Mouse (Mus musculus) embryonic fibroblast, embryonic 13.5 days (primary cell): ENCODE measurements around the gene Ankrd10. TPM values are rescaled to one million over a fixed set of nuclear protein-coding genes. Genes with fewer than 3 reads are reported as not detected.

Source experiments
- H3K27ac ChIP-seq: 2 replicates; pipeline ENCODE4 v1.5.1; 2012; ENCODE audit warnings: low read length, control low read depth, inconsistent platforms; ENCODE audit not compliant: insufficient read depth
- H3K4me1 ChIP-seq: 2 replicates; pipeline ENCODE4 v1.6.1; 2011; ENCODE audit warnings: low read length; ENCODE audit not compliant: control insufficient read depth, insufficient read depth
- H3K4me3 ChIP-seq: 2 replicates; pipeline ENCODE4 v1.5.1; 2011; ENCODE audit warnings: mild to moderate bottlenecking, control low read depth, low read length; ENCODE audit not compliant: insufficient read depth
- CTCF ChIP-seq: IDR thresholded peaks from 2 replicates; pipeline ENCODE4 v1.5.1; 2011; ENCODE audit warnings: mild to moderate bottlenecking, control low read depth, low read length, moderate library complexity, borderline replicate concordance; ENCODE audit not compliant: insufficient read depth
- POLR2A ChIP-seq: IDR thresholded peaks from 2 replicates; pipeline ENCODE4 v1.6.1; 2011; ENCODE audit warnings: low read depth, mild to moderate bottlenecking, control low read depth, low read length, moderate library complexity
- polyA plus RNA-seq: library from polyadenylated mRNA; stranded (reverse); fragments of >200 nt; gene quantifications from 2 replicates; pipeline ENCODE4 v1.2.4, GENCODE M21; 2011; ENCODE audit warnings: low read depth; ENCODE audit not compliant: missing spikeins, insufficient read length

Ankrd10 gene
- polyA plus RNA-seq, 1 experiment: 39.4 TPM

DNA sequence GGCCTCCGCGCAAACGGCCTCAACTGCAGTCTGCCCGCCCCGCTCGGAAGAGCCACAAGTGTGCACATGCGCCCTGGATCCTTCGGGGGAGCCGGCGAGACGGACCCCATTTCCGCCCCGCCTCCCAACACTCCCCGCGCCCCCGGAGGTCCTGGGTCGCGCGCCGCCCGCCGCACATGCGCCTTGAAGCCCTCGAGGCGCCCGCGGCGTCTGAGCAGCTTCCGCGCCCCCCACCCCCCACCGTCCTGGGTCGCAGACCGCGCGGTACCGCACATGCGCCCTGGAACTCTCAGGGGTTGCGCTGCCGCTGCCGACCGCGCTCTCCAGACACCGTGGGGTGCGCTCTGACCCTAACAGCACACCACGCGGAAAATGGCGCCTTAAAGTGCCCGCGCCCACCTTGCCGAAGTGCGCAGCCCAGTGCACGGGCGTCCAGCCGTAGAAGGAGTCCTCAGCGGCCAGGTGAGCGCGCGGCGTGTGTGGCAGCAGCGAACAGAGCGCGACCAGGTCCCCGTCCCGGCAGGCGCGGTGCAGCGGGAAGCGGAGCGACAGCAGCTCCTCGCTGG is 462 bp downstream of the Ankrd10 start:
- peak overlapping the region; percentile 77 for H3K27ac ChIP-seq
- TF ChIP-seq CTCF: no peak
- TF ChIP-seq POLR2A: peak; percentile 31
- peak overlapping the region; percentile 98 for H3K4me3 ChIP-seq
- peaks cover 5% of the 10 kb centered on the region for H3K4me1 ChIP-seq

DNA sequence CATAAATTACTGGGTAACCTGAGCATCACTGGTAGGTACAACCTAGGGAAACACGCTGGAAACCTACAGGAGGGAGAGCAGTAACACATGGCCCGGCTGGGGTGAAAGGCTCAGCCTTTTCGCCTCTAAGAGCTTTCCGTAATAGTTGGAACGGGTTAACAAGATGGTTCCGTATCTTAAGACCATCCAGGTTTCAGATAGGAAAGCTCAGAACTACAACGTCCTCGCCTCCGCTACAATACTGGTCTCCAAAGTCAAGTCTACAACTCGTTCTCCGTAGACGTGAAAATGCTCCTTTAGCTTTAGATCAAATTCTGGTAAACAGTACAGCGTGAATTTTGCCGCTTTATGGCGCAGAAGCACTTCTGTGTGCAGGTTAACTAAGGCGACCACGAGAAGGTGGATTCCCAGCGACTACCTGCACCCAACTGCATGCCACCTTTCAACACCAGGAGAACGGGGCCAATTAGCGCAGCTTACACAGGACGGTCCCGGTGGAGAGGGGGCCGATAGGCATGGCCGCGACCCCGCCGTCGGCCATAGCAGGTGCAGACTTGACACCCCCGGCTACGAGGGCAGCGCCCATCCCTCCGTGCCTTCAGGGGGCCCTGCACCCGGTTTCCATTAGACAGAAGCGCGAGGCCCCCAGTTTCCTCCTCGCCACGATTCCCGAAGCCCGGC is 1.1 kb downstream of the Ankrd10 start:
- Histone ChIP-seq H3K4me3 (peak overlapping the region; percentile 98), H3K27ac (peak overlapping the region; percentile 15), H3K4me1 (peaks cover 5% of the 10 kb centered on the region)
- TF ChIP-seq CTCF: no peak
- TF ChIP-seq POLR2A: no peak

DNA sequence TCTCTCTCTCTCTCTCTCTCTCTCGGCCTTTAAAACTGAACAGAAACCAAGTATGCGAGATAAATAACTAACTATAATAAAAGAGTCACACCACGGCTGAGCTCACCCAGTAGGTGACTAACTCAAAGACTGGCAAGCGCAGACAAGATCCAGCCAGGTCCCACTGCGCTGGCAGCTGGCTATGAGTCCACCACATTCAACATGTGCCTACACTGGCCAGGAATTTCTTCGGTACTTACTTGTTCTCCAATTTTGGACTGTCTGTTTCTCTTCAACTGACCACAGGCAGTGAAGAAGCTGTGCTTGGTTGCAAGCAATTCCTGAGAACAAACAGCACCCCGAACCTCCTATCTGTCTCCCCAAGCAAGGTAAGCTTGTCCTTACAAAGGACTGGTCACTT is 2.1 kb downstream of the Ankrd10 start:
- H3K4me1 ChIP-seq: peaks cover 5% of the 10 kb centered on the region
- TF ChIP-seq POLR2A (no peak), CTCF (no peak)
- peak overlapping the region; percentile 98 for H3K4me3 ChIP-seq
- H3K27ac ChIP-seq: peak overlapping the region; percentile 41

DNA sequence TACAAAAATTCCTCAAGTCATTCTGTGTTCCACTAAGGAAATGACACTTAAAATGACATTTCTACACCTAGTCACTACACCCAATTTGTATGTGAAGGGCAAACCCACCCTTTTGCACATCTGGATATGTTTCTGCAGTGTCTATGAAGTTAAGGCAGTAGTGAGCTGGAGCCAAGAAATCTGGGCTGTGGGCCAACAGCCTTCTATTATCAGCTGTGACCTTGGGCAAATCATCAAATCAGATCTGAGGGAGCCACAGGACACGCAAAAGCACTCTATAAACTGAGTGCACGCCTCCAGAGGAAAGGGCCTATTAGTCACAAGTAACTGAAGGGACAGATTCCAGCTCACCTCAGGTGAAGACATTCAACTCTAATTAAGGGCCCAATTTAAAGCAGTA is 3.2 kb downstream of the Ankrd10 start:
- H3K27ac ChIP-seq: peak overlapping the region; percentile 14
- peaks cover 5% of the 10 kb centered on the region for H3K4me1 ChIP-seq
- TF ChIP-seq CTCF (no peak), POLR2A (no peak)
- H3K4me3 ChIP-seq: peak overlapping the region; percentile 27

DNA sequence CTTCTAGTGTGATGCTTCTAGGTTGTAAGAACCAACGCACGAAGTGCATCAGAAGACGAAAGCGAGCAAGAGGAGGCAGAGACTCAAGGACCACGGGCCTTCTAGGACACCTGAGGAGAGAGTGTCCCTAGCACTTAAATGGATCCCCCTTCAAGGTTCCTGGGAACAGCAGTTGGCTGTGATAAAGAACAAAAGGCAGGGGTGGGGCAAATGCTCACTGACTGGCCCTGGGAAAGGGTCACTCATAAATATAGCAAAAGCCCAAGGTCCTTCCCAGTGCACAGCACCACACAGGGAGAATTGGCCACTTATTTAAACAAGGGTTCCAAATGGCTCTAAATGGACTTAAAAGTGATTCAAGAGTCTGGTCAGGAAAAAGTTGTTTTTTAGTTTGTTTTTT is 6.4 kb downstream of the Ankrd10 start:
- Histone ChIP-seq H3K4me3 (no peak overlapping the region), H3K27ac (no peak overlapping the region), H3K4me1 (peaks cover 5% of the 10 kb centered on the region)
- no peak for TF ChIP-seq POLR2A
- TF ChIP-seq CTCF: no peak

DNA sequence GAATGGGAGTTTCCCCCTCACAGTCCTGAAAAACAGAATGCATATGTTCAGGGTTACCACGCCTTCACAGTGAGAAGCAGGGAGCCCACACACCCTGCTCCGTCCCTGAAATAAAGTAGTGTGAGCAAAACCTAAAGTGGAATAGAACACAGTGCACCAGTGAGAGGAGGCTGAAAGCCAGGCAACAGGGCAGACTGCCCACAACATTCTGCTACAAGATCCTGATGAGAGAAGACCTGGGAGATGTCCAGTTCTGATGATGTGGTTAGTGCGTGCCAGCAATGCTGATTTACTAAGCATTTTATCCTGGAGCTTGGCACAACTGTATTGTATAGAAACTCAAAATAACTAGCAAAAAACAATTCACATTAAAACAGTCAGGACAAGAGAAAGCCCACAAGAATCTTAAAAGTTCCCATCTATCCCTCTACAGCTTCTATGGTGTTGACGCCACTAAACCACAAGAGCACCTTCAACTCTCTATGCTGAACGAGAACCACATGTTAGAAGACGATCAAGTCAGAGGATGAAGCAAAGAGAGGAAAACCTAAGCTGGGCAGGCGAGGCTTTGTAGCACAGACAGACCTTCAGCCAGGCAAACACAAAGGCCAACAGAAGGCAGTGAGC is 6.9 kb downstream of the Ankrd10 start:
- no peak overlapping the region for H3K27ac ChIP-seq
- H3K4me3 ChIP-seq: no peak overlapping the region
- peaks cover 5% of the 10 kb centered on the region for H3K4me1 ChIP-seq

DNA sequence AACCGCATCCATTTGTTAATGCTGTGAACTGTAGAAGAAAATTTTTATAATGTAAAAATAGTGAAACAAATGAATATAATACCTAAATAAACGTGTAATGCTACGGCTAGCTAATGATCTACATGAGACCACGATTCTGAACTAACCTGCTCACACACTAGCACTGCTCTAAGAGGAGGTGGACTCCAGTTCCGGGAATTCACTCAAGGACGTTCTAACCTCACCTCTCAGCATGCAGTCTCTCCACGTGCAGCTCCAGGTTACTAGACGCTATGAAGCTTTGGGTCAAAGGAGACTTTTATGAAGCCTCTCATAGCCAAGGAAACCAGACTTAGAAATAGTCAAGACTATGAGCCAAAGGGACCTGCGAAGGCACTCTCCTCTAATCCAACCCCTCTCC is 7.8 kb downstream of the Ankrd10 start:
- Histone ChIP-seq H3K27ac (no peak overlapping the region), H3K4me1 (peaks cover 4% of the 10 kb centered on the region), H3K4me3 (no peak overlapping the region)
- TF ChIP-seq POLR2A (no peak), CTCF (no peak)

More for the DNA sequence above, 6.9 kb downstream of the Ankrd10 start:
- no peak for TF ChIP-seq CTCF
- TF ChIP-seq POLR2A: no peak

DNA sequence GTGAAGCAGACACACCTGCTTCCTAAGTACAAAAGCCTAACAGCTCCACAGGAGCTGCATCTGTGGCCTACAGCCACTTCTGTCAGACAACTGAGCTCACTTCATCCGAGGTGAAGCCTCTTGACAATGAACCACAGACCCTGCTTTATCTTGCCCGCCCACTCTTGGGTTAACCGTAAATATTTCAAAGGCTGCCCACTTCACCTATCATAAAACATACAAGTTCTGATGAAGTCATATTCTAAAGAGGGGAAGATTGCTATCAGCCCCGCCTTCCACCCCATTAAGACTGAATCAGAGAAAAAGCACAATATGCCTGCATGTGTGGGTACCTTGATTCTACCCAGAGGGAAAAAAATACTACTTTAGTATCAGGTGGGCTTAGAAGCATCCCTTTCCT is 10.5 kb downstream of the Ankrd10 start:
- H3K27ac ChIP-seq: no peak overlapping the region
- TF ChIP-seq POLR2A (no peak), CTCF (no peak)
- no peak overlapping the region for H3K4me3 ChIP-seq
- H3K4me1 ChIP-seq: no peaks in the 10 kb centered on the region

DNA sequence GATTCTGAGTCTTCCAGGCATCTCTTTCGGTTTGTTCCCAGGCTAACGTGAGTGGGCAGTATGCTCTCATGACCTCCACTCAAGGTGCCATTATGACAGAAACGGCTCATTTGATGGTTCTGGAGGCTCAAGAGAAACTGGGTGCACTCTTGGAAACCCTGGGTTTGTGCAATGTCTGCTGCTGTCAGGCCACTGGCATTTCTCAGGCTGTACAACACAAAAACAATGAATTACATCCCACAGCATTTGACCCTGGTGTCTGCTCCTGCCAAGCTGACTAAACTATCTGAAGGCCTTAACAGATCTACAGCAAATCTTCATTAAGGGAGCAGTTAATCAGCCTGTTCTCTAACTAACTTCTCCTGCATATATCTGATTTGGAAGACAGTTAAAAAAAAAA is 16.5 kb downstream of the Ankrd10 start:
- TF ChIP-seq CTCF (no peak), POLR2A (no peak)
- H3K4me1 ChIP-seq: no peaks in the 10 kb centered on the region
- H3K27ac ChIP-seq: no peak overlapping the region
- no peak overlapping the region for H3K4me3 ChIP-seq

DNA sequence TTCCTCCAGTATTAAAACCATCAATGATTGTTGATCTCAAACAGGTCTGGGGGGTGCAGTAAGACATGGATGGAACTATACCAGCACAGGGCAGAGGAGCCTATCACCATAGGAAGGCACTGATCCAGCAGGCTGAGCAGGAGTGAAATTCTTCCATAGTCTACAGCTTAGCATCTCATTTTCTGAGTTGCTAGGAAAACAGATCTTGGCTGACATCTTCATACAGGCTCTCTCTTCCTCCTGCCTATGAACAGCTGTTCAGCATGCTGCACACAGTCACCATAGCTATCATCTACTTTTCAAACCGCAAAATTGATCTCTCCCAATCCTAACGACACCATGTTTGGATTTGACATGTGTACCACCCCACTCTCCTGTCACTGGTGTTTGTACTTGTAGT is 17.5 kb downstream of the Ankrd10 start:
- Histone ChIP-seq H3K4me1 (no peaks in the 10 kb centered on the region), H3K4me3 (no peak overlapping the region), H3K27ac (no peak overlapping the region)
- TF ChIP-seq CTCF: no peak
- TF ChIP-seq POLR2A: no peak
